Mouse (Mus musculus) C2C12 (cell line): ENCODE results near the gene Sptbn2. TPM values are rescaled to one million over a fixed set of nuclear protein-coding genes. Genes with fewer than 3 reads are reported as not detected.

Experiments
- H3K27me3 ChIP-seq: one replicate; pipeline ENCODE4 v1.6.1; 2011; ENCODE audit not compliant: control insufficient read depth, insufficient read depth, insufficient read length
- H3K36me3 ChIP-seq: one replicate; pipeline ENCODE4 v1.6.1; 2011; ENCODE audit not compliant: control insufficient read depth, insufficient read depth
- H3K4me3 ChIP-seq: one replicate; pipeline ENCODE4 v1.5.1; 2011; ENCODE audit warnings: mild to moderate bottlenecking, control low read depth; ENCODE audit not compliant: poor library complexity, insufficient read depth, severe bottlenecking
- H3K79me2 ChIP-seq: one replicate; pipeline ENCODE4 v1.6.1; 2011; ENCODE audit not compliant: control insufficient read depth, insufficient read depth
- H3K79me3 ChIP-seq: one replicate; pipeline ENCODE4 v1.6.1; 2011; ENCODE audit warnings: low read depth, control low read depth
- H3ac ChIP-seq: one replicate; pipeline ENCODE3; 2011; ENCODE audit warnings: low read depth; ENCODE audit not compliant: control insufficient read depth, insufficient read length
- CEBPB ChIP-seq: IDR thresholded peaks from one replicate; pipeline ENCODE4 v1.6.1; 2011; ENCODE audit warnings: low read depth, mild to moderate bottlenecking, control low read depth, moderate library complexity
- CTCF ChIP-seq: IDR thresholded peaks from one replicate; pipeline ENCODE4 v1.5.1; 2011; ENCODE audit not compliant: control insufficient read depth, insufficient read depth, insufficient read length
- FOSL1 ChIP-seq: IDR thresholded peaks from one replicate; pipeline ENCODE4 v1.8.0; 2011; ENCODE audit warnings: mild to moderate bottlenecking, low read length; ENCODE audit not compliant: poor library complexity, insufficient read depth, severe bottlenecking
- MAX ChIP-seq: IDR thresholded peaks from one replicate; pipeline ENCODE4 v1.6.1; 2011; ENCODE audit warnings: mild to moderate bottlenecking, control low read depth
- MYOD1 ChIP-seq: IDR thresholded peaks from one replicate; pipeline ENCODE4 v1.6.1; 2011; ENCODE audit warnings: low read depth; ENCODE audit not compliant: control insufficient read depth, insufficient read length
- MYOG ChIP-seq: IDR thresholded peaks from one replicate; pipeline ENCODE4 v1.6.1; 2011; ENCODE audit not compliant: control insufficient read depth, insufficient read length; ENCODE audit errors: extremely low read depth
- USF1 ChIP-seq: IDR thresholded peaks from one replicate; pipeline ENCODE4 v1.6.1; 2011; ENCODE audit warnings: low read depth, mild to moderate bottlenecking, control low read depth, moderate library complexity
- polyA plus RNA-seq: library from polyadenylated mRNA; unstranded; fragments of >200 nt; fragmentation: generic; extraction: Trizol; gene quantifications from one replicate; pipeline ENCODE4 v1.2.1, GENCODE M21; 2012; ENCODE audit warnings: missing spikeins

The Sptbn2 gene
- polyA plus RNA-seq, 1 experiment, result 0.15 TPM

GRCm38 (mm10) chr19:4729186-4729585, 18.2 kb downstream of the Sptbn2 start:
- Histone ChIP-seq H3K79me2 (no peaks in the 10 kb centered on the region), H3ac (no peak overlapping the region), H3K36me3 (no peaks in the 10 kb centered on the region), H3K79me3 (no peaks in the 10 kb centered on the region), H3K4me3 (no peak overlapping the region), H3K27me3 (no peaks in the 10 kb centered on the region)
- TF ChIP-seq MYOG (no peak), USF1 (no peak), CEBPB (no peak), MYOD1 (no peak), FOSL1 (no peak), CTCF (no peak), MAX (no peak)

DNA sequence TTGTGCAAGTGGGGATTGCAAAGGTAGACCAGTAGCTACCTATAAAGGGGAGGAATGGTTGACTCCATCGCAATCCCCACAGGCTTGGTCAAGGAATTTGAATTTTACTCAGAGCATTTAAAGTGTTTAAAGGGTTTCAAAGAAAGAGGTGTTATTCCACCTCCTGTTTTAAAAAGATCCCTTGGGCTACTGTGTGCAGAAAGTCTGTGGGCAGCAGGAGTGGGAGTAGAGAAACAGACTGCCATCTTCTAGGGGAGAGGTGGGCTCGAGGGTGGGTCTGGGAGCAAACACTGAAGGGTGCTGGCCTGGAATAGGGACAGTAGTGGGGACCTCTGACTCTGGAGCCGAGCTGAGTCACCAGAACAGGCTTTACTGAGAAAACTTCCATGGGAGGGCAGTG, 22.1 kb downstream of the Sptbn2 start:
- Histone ChIP-seq H3K36me3 (no peaks in the 10 kb centered on the region), H3K79me2 (no peaks in the 10 kb centered on the region), H3K27me3 (no peaks in the 10 kb centered on the region), H3ac (no peak overlapping the region), H3K4me3 (no peak overlapping the region), H3K79me3 (no peaks in the 10 kb centered on the region)
- TF ChIP-seq USF1 (no peak), MAX (no peak), MYOD1 (no peak), FOSL1 (no peak), MYOG (no peak), CEBPB (no peak), CTCF (no peak)

DNA sequence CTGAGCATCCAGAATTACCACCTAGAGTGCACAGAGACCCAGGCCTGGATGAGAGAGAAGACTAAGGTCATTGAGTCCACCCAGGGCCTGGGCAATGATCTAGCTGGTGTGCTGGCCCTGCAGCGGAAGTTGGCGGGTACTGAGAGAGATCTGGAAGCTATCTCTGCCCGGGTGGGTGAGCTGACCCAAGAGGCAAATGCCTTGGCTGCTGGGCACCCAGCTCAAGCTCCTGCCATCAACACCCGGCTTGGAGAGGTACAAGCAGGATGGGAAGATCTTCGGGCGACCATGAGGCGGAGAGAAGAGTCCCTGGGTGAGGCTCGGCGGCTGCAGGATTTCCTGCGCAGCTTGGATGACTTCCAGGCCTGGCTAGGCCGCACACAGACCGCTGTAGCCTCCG, 26.9 kb downstream of the Sptbn2 start:
- no peak overlapping the region for H3ac ChIP-seq
- no peaks in the 10 kb centered on the region for H3K79me2 ChIP-seq
- H3K36me3 ChIP-seq, result no peaks in the 10 kb centered on the region
- no peaks in the 10 kb centered on the region for H3K27me3 ChIP-seq
- H3K4me3 ChIP-seq, result no peak overlapping the region
- H3K79me3 ChIP-seq, result no peaks in the 10 kb centered on the region
- TF ChIP-seq MYOG (no peak), CEBPB (no peak), MAX (no peak), USF1 (no peak), FOSL1 (no peak), CTCF (no peak), MYOD1 (no peak)

DNA sequence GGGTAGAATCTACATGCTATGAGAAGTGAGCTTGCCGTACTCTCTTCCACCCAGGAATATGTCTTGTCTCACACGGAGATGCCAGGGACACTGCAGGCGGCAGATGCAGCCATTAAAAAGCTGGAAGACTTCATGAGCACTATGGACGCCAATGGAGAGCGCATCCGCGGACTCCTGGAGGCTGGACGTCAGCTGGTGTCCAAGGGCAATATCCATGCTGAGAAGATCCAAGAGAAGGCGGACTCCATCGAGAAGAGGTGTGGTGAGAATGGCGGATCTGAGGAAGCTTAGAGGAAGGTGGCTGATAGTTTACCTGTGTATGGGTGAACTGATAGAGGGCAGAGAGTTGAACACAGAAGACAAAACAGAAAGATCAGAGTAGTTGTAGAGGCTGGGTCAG, 28.1 kb downstream of the Sptbn2 start:
- Histone ChIP-seq H3K4me3 (no peak overlapping the region), H3ac (no peak overlapping the region), H3K79me2 (no peaks in the 10 kb centered on the region), H3K79me3 (no peaks in the 10 kb centered on the region), H3K27me3 (no peaks in the 10 kb centered on the region), H3K36me3 (no peaks in the 10 kb centered on the region)
- no peak for TF ChIP-seq MAX
- no peak for TF ChIP-seq FOSL1
- no peak for TF ChIP-seq MYOG
- no peak for TF ChIP-seq CTCF
- no peak for TF ChIP-seq USF1
- no peak for TF ChIP-seq MYOD1
- TF ChIP-seq CEBPB, result no peak

DNA sequence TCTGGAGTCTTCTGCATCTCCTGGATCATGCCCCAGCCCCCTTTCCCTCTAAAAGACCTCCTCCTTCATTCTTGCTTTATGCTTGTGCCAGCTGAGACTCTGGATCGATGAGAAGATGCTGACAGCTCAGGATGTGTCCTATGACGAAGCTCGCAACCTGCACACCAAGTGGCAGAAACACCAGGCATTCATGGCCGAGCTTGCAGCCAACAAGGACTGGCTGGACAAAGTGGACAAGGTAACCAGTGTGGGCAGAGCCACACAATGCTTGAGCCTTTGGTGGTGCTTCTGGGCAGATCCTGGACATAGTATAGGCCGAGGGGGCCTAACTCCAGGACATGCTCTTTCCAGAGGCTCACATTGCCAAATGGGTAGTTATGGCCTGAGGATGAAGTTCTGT, 28.8 kb downstream of the Sptbn2 start:
- Histone ChIP-seq H3K4me3 (no peak overlapping the region), H3K79me3 (no peaks in the 10 kb centered on the region), H3K36me3 (no peaks in the 10 kb centered on the region), H3K79me2 (no peaks in the 10 kb centered on the region), H3ac (no peak overlapping the region), H3K27me3 (no peaks in the 10 kb centered on the region)
- no peak for TF ChIP-seq MYOD1
- no peak for TF ChIP-seq USF1
- TF ChIP-seq FOSL1, result no peak
- TF ChIP-seq MYOG, result no peak
- no peak for TF ChIP-seq CTCF
- TF ChIP-seq MAX, result no peak
- no peak for TF ChIP-seq CEBPB

DNA sequence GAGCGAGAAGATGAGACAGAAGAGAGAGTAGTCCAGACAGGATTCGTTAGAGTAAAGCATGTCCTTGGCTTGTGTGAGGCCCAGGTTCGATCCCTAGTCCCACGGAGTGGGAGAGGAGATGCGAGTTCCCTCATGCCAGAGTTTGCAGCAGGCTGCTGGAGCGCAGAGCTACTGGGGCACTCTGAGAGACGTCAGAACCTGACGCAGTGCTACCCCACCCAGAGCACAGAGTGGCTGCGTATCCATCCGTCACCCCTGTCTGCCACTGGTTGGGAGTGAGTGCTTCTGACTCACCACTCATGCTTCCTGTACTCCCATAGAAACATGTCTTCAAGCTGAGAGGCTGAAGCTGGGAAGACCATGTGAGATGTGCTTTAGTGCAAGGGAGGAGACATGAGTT, 30.5 kb downstream of the Sptbn2 start:
- no peak for TF ChIP-seq MYOD1
- no peak for TF ChIP-seq MYOG
- no peak for TF ChIP-seq USF1
- no peak for TF ChIP-seq MAX
- no peak for TF ChIP-seq CTCF
- TF ChIP-seq CEBPB, result no peak
- no peak for TF ChIP-seq FOSL1
- H3K36me3 ChIP-seq, result no peaks in the 10 kb centered on the region
- H3K79me3 ChIP-seq, result no peaks in the 10 kb centered on the region
- H3K27me3 ChIP-seq, result no peaks in the 10 kb centered on the region
- H3K79me2 ChIP-seq, result no peaks in the 10 kb centered on the region
- H3ac ChIP-seq, result no peak overlapping the region
- H3K4me3 ChIP-seq, result no peak overlapping the region
